Mouse (Mus musculus) heart, postnatal 0 days (tissue): ENCODE results near the gene Atp7a. TPM values are rescaled to one million over a fixed set of nuclear protein-coding genes. Genes with fewer than 3 reads are reported as not detected.

Source experiments
- ATAC-seq: fragments of 200-750 bp; cut with Nextera tagmentation; 2 replicates; pipeline ENCODE4 v1.8.0; 2017; ENCODE audit warnings: low read depth, moderate number of reproducible peaks, moderate library complexity; ENCODE audit not compliant: insufficient read depth
- DNase-seq: peaks from one replicate; pipeline ENCODE4 v3.0.0-alpha.2; 2016; ENCODE audit warnings: low spot score
- H3K27ac ChIP-seq: fragments of 300-500 bp; sonication (generic); 2 replicates; pipeline ENCODE4 v1.5.1; 2014; ENCODE audit warnings: low read depth, mild to moderate bottlenecking
- H3K27me3 ChIP-seq: fragments of 300-500 bp; sonication (generic); 2 replicates; pipeline ENCODE4 v1.6.1; 2014; ENCODE audit warnings: low read length, mixed read lengths; ENCODE audit not compliant: control insufficient read depth, insufficient read depth
- H3K36me3 ChIP-seq: fragments of 300-500 bp; sonication (generic); replicated peaks from 2 replicates; pipeline ENCODE4 v1.6.1; 2014; ENCODE audit warnings: low read length, mixed read lengths; ENCODE audit not compliant: control insufficient read depth, insufficient read depth
- H3K4me1 ChIP-seq: fragments of 300-500 bp; sonication (generic); 2 replicates; pipeline ENCODE4 v1.6.1; 2014; ENCODE audit warnings: antibody characterized with exemption; ENCODE audit not compliant: control insufficient read depth, insufficient read depth
- H3K4me2 ChIP-seq: fragments of 300-500 bp; sonication (generic); 2 replicates; pipeline ENCODE4 v1.6.1; 2014; ENCODE audit warnings: low read depth, mild to moderate bottlenecking, low read length, moderate library complexity
- H3K4me3 ChIP-seq: fragments of 300-500 bp; sonication (generic); 2 replicates; pipeline ENCODE4 v1.5.1; 2014; ENCODE audit warnings: low read depth, low read length
- H3K9ac ChIP-seq: fragments of 300-500 bp; sonication (generic); replicated peaks from 2 replicates; pipeline ENCODE4 v1.6.1; 2014; ENCODE audit warnings: low read depth, low read length, mixed read lengths
- H3K9me3 ChIP-seq: fragments of 300-500 bp; sonication (generic); replicated peaks from 2 replicates; pipeline ENCODE4 v1.6.1; 2016; ENCODE audit warnings: low read length; ENCODE audit not compliant: control insufficient read depth
- CTCF ChIP-seq: IDR thresholded peaks from 2 replicates; pipeline ENCODE4 v1.5.1; 2016; ENCODE audit warnings: antibody characterized with exemption, control low read depth, low read depth
- EP300 ChIP-seq: IDR thresholded peaks from 2 replicates; pipeline ENCODE4 v1.6.1; 2016; ENCODE audit warnings: antibody characterized with exemption, low read depth
- WGBS: fragments of 180-500 bp; shearing (Covaris S2); extraction: QIAGEN DNeasy Blood & Tissue Kit; methylation state at CpG from one replicate; pipeline ENCODE4 v1.1.7; 2014; 5-methylcytosine and 5-hydroxymethylcytosine counted together
- polyA plus RNA-seq: library from polyadenylated mRNA; unstranded; fragments of >200 nt; fragmentation: Nextera tagmentation; extraction: Ambion mirVana; gene quantifications from 2 replicates; pipeline ENCODE4 v1.2.1, GENCODE M21; 2015
- total RNA-seq: library from RNA; depleted of rRNA; stranded (reverse); fragments of >200 nt; gene quantifications from 2 replicates; pipeline ENCODE4 v1.2.3, GENCODE M21; 2014; ENCODE audit warnings: low replicate concordance

Gene Atp7a
- total and polyA plus RNA-seq, 2 experiments from 2014 or later: 5.4 to 16.9 TPM

DNA sequence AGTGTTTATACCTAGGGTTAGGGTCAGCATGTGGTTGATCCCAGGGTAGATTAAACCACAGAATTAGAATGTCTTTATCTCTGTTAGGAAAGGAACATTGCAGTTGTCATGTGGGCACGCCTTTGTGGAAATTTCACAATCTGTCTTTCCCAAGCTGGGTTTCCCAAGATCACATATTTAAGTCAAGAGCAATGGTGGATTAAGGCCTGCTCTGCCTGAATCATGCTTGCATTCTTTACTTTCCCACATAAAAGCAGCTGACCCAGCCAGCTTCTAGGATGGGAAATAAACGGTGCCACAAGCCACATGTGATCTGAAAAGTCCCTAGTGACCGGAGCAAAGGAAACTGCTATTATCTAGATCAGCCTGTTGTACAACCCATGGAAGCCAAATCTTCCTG lies 122.4 kb downstream of the Atp7a start:
- Histone ChIP-seq H3K4me2 (no peak overlapping the region), H3K9ac (no peak overlapping the region), H3K4me1 (no peaks in the 10 kb centered on the region), H3K36me3 (no peaks in the 10 kb centered on the region), H3K9me3 (no peaks in the 10 kb centered on the region), H3K27ac (no peak overlapping the region), H3K4me3 (no peak overlapping the region), H3K27me3 (no peaks in the 10 kb centered on the region)
- no peak for DNase-seq
- TF ChIP-seq EP300: no peak
- no peak for TF ChIP-seq CTCF
- no peak for ATAC-seq
- 64% methylated on average over 3 of the region's 3 CpGs for WGBS

DNA sequence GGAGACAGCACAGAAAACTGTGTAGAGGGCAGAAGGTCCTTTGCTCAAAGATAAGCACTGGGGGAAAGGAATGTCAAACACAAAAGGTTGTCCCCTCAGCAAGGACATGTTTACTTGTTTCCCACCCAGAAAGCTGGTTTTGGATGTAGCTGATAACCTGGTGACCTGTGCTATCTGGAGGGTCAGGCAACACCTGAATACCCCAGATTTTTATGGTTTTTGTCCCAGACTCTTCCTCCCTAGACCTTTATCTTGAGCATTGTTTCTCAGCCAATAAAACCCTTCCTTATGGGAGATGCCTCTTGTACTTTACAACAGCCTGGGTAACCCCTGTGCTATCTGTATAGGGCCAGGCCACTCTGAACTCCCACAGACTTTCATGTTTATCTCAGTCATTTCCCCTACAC lies 127.1 kb downstream of the Atp7a start:
- ATAC-seq (no peak), DNase-seq (no peak)
- Histone ChIP-seq H3K27ac (no peak overlapping the region), H3K36me3 (no peaks in the 10 kb centered on the region), H3K9me3 (no peaks in the 10 kb centered on the region), H3K4me2 (no peak overlapping the region), H3K4me1 (no peaks in the 10 kb centered on the region), H3K27me3 (no peaks in the 10 kb centered on the region), H3K9ac (no peak overlapping the region), H3K4me3 (no peak overlapping the region)
- no peak for TF ChIP-seq CTCF

DNA sequence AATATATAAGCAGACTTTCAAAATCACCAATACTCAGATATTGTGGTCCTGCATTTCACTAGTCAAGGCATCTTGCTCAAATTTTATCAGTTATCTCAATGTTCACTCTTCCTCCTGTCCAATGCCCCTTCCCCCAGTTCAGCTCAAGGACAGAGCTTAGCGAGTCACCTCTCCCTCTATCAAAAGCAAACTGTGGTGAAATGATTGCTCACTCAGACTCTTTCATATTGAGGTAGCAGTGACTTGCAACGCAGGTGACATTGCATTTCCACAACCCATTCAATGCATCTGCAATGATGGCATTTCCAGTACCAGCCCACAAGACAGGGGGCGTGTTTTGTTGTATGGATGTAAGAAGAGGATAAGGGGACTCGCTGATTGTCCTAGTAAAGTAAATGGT lies 128.8 kb downstream of the Atp7a start:
- no peak overlapping the region for H3K9ac ChIP-seq
- H3K4me1 ChIP-seq: no peaks in the 10 kb centered on the region
- no peaks in the 10 kb centered on the region for H3K27me3 ChIP-seq
- DNase-seq (no peak), ATAC-seq (no peak)
- TF ChIP-seq CTCF (no peak), EP300 (no peak)
- H3K4me3 ChIP-seq: no peak overlapping the region
- 60% methylated on average over 4 of the region's 4 CpGs for WGBS
- H3K36me3 ChIP-seq: no peaks in the 10 kb centered on the region
- no peaks in the 10 kb centered on the region for H3K9me3 ChIP-seq
- H3K4me2 ChIP-seq: no peak overlapping the region
- H3K27ac ChIP-seq: no peak overlapping the region

DNA sequence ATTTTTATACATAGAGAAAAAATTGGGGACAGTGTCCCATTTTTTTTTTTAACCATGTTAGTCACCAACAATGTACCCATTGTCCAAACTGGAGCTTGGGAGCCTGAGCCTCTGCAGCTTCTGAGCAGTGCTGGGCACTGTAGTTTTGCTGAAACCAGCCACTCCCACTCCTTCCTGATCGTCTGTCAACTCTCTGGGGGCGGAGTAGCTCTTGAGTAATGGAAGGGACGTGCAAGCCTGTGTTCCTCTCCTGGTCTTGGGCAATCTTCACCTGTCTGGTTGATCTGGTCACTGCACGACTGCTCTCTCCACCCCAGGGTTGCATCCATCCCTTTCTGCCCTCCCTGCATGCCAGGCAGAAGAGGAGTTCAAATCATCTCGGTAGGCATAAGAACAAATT lies 136.9 kb downstream of the Atp7a start:
- Histone ChIP-seq H3K36me3 (no peaks in the 10 kb centered on the region), H3K9ac (no peak overlapping the region), H3K27me3 (no peaks in the 10 kb centered on the region), H3K4me1 (no peaks in the 10 kb centered on the region), H3K4me2 (no peak overlapping the region), H3K27ac (no peak overlapping the region), H3K4me3 (no peak overlapping the region), H3K9me3 (no peaks in the 10 kb centered on the region)
- TF ChIP-seq EP300 (no peak), CTCF (no peak)
- 35% methylated on average over 5 of the region's 5 CpGs for WGBS
- no peak for DNase-seq
- no peak for ATAC-seq

DNA sequence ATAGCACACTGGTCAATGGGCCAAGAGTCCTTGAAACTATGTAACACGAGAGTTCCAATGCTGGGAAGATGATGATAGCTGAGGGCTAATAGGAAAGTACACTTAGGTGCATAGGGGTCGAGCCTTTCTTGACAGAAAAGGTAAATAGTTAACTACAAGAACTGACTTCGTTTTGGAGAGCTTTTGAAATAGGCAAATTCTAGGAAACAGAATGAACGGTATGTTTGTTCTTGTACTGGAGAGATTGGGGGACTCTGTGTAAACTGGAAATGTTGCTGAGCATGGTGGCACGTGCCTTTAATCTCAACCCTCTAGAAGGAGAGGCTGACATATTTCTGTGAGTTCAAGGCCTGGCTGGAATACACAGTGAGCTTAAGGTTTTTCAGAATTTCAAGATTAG lies 137.5 kb downstream of the Atp7a start:
- 65% methylated on average over 5 of the region's 5 CpGs for WGBS
- no peaks in the 10 kb centered on the region for H3K36me3 ChIP-seq
- H3K27me3 ChIP-seq: no peaks in the 10 kb centered on the region
- no peak overlapping the region for H3K4me2 ChIP-seq
- no peak overlapping the region for H3K27ac ChIP-seq
- H3K4me3 ChIP-seq: no peak overlapping the region
- H3K9me3 ChIP-seq: no peaks in the 10 kb centered on the region
- no peaks in the 10 kb centered on the region for H3K4me1 ChIP-seq
- no peak for TF ChIP-seq EP300
- no peak for TF ChIP-seq CTCF
- no peak for ATAC-seq
- H3K9ac ChIP-seq: no peak overlapping the region
- no peak for DNase-seq

DNA sequence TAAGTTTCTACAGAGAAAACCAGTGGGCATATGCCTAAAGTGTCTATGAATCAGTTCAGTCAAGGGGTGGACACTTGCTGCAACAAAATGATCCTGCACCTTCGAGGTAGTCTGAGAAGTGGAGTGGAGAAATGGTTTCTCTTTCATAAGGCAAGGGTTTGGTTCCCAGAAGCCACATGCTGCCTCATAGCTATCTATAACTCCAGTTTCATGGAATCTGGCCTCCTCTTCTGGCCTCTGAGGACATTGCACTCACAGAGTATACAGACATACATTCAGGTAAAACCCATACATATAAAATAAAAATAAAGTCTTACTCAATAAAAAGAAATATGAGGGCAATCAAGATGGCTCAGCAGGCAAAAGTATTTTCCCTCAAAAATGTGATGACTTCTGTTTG lies 138.0 kb downstream of the Atp7a start:
- Histone ChIP-seq H3K36me3 (no peaks in the 10 kb centered on the region), H3K9ac (no peak overlapping the region), H3K4me1 (no peaks in the 10 kb centered on the region), H3K27ac (no peak overlapping the region), H3K4me3 (no peak overlapping the region), H3K4me2 (no peak overlapping the region), H3K9me3 (no peaks in the 10 kb centered on the region), H3K27me3 (no peaks in the 10 kb centered on the region)
- WGBS: 63% methylated on average over 1 of the region's 1 CpGs
- TF ChIP-seq EP300 (no peak), CTCF (0 out of 2 replicates have a peak, but pooled peaks have one; percentile 5)
- ATAC-seq (no peak), DNase-seq (no peak)
